Mouse (Mus musculus) spleen, embryonic (tissue): ENCODE measurements around the gene Prkcq.

Source experiments
- CTCF ChIA-PET: fragments of 350-600 bp; sonication (Branson Sonifier 250); formaldehyde crosslinking; loops from one replicate; lab custom pipeline; 2022; lab: Charles Lee

Gene Prkcq

GRCm38 (mm10) chr2:11216847-11217246, 44.9 kb downstream of the Prkcq start:
- CTCF ChIA-PET: no interaction called here

- CTCF ChIA-PET: no interaction called here
Measured at GRCm38 (mm10) chr2:11218122-11218521, 46.2 kb downstream of the Prkcq start.

- CTCF ChIA-PET: no interaction called here
Measured at GRCm38 (mm10) chr2:11219262-11219661, 47.4 kb downstream of the Prkcq start.

- CTCF ChIA-PET: no interaction called here
Measured at GRCm38 (mm10) chr2:11224808-11225484, 53.0 kb downstream of the Prkcq start.

- CTCF ChIA-PET: interaction anchor here (0.7 kb wide), 1 partner anchor 364 kb away, joined by 7 read pairs; no protein-coding TSS in a partner anchor
Measured at GRCm38 (mm10) chr2:11225485-11225876, 53.6 kb downstream of the Prkcq start.

GRCm38 (mm10) chr2:11226555-11226954, 54.6 kb downstream of the Prkcq start:
- CTCF ChIA-PET: no interaction called here

GRCm38 (mm10) chr2:11229126-11229525, 57.2 kb downstream of the Prkcq start:
- CTCF ChIA-PET: no interaction called here

- CTCF ChIA-PET: interaction anchor here (0.6 kb wide), 1 partner anchor 62 kb away, joined by 5 read pairs; no protein-coding TSS in a partner anchor
Measured at GRCm38 (mm10) chr2:11231118-11231517, 59.2 kb downstream of the Prkcq start.

GRCm38 (mm10) chr2:11231988-11232387, 60.1 kb downstream of the Prkcq start:
- CTCF ChIA-PET: no interaction called here

GRCm38 (mm10) chr2:11238254-11238653, 66.3 kb downstream of the Prkcq start:
- CTCF ChIA-PET: no interaction called here

- CTCF ChIA-PET: no interaction called here
Measured at GRCm38 (mm10) chr2:11239523-11239922, 67.6 kb downstream of the Prkcq start.

GRCm38 (mm10) chr2:11245926-11246325, 74.0 kb downstream of the Prkcq start:
- CTCF ChIA-PET: no interaction called here

- CTCF ChIA-PET: no interaction called here
Measured at GRCm38 (mm10) chr2:11253945-11254344, 82.0 kb downstream of the Prkcq start.

GRCm38 (mm10) chr2:11254446-11254845, 82.5 kb downstream of the Prkcq start:
- CTCF ChIA-PET: no interaction called here

- CTCF ChIA-PET: no interaction called here
Measured at GRCm38 (mm10) chr2:11257260-11257850, 85.4 kb downstream of the Prkcq start.

GRCm38 (mm10) chr2:11258181-11258580, 86.3 kb downstream of the Prkcq start:
- CTCF ChIA-PET: no interaction called here

GRCm38 (mm10) chr2:11259361-11259760, 87.5 kb downstream of the Prkcq start:
- CTCF ChIA-PET: no interaction called here

- CTCF ChIA-PET: no interaction called here
Measured at GRCm38 (mm10) chr2:11264836-11265235, 92.9 kb downstream of the Prkcq start.

- CTCF ChIA-PET: no interaction called here
Measured at GRCm38 (mm10) chr2:11265455-11265854, 93.5 kb downstream of the Prkcq start.

GRCm38 (mm10) chr2:11266294-11266693, 94.4 kb downstream of the Prkcq start:
- CTCF ChIA-PET: no interaction called here

- CTCF ChIA-PET: no interaction called here
Measured at GRCm38 (mm10) chr2:11278965-11279364, 107.1 kb downstream of the Prkcq start.

- CTCF ChIA-PET: no interaction called here
Measured at GRCm38 (mm10) chr2:11280247-11280646, 108.3 kb downstream of the Prkcq start.

GRCm38 (mm10) chr2:11287834-11288530, 116.1 kb downstream of the Prkcq start:
- CTCF ChIA-PET: no interaction called here
